Mouse (Mus musculus): Measurements from ENCODE around the gene Abca4.

DNA sequence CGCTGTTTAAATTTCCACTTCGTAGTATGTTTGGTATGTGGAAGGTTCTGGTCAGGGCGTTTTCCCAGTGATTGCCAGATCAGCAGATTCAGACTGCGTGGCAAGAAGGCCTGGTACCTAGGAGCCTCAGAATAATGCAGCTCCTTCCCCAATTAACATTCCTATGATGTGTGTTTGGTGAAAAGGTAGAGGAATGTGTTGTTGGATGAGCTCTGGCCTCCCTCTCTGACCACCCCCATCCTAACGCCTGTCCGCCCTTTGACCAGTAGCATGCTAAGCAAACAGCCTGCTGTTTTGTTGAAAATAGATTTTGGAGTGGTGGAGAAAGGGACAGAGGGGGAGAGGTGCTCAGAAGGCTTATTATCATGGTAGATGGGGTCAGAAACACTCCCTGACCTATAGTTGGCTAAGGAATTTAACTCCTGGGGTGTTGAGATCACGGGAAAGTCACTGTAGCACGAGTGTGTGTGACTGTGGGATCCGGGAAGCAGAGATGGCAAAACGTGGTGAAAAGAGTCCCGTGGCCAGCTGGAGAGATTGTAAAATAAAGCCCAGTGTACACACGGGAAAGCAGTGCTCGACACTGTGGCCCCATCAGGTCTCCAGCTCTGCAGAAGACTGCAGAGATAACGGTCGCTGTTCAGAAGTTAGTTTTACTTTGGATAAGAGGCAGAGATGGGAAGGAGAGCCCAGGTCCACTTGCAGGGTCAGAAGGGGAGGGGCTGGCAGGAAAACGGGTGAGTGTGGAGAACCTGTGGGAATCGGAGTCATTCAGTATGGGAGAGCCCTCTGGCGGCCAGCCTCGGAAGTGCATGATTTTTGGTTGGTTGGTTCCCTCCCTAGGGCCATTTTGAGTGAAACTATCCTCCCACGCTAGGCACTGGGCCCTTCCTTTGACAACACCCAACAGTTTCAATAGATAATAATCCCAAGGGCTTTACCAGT lies 59.9 kb downstream of the Abca4 start:
- no peak for TF ChIP-seq POLR2A (IDR thresholded peaks at IDR 0.05; ENCODE audit: low read depth, low read length)
- TF ChIP-seq CTCF (conservative IDR thresholded peaks at IDR 0.05; ENCODE audit: insufficient read depth, insufficient read length, low read depth, low read length) = peak; percentile 91
